Mouse (Mus musculus) induced T-regulatory cell, adult 2 months (primary cell): ENCODE data around the gene Ptpre.
A peak's percentile ranks its signal among the peaks of the same experiment; 100 is the strongest.
"Not testable (repeated sequence)": the region's sequence is repeated elsewhere in the genome, so short reads cannot be mapped to it uniquely, and the experiment has no call there.

Experiments
- DNase-seq: peaks from one replicate; pipeline ENCODE4 v3.0.0-alpha.2; 2012; ENCODE audit warnings: low read depth

Gene Ptpre

DNA sequence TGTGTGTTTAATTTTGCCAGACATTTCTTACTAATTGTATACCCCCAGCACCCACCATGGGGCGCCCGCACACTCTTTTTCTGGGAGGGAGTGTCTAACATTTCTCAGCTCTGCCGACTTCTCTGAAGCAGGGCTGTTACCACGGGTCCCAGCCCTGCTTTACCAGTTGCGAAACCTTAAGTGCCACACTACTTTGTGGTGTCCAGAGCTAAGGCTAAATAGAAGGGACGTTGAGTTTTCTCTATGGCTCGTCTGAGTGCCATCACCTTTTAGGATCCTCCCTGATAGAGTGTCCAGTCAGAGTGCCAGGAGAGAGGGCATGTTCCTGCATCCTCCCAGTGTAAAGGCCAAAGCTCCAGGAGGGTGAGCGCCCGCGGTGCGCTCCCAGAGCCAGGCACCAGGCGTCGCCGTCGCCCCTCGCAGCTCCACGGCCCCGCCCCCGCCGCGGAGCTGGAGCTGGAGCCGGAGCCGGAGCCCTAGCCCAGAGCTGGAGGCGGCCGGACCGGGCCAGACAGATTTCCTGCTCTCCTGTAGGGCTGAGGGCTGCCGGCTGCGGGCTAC is at the start of gene Ptpre:
Gene Ptpre (plus strand): TSS at position 141 of the 561 bp plus-strand sequence.
- peak; percentile 88 for DNase-seq

DNA sequence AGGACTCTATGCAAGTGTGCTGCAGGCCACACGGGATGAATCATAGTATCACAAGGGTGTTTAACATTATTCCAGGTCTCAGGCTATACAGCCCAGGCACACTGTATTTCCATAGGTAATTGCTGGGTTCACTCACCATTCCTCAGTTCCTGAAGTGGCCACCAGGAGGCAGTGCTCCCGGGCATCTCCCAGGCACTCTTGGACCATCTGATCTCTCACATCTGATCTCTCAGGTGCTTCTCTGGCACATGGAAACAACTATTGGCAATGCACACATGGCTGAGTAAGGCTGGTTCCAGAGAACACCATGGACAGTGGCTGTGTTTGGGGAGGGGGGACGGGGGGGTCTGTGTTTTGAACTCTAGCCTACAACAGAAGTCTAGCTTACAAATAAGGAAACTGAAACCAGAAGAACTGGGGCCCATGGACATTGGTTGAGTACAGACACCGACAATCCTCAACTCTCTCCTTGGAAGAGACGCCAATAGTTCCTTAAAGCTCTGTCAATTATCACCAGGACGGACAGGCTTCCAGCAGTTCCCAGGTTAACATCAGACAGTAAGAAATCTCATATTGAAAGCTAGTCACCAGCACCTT is 49.0 kb upstream of the Ptpre start:
- DNase-seq = peak; percentile 70

DNA sequence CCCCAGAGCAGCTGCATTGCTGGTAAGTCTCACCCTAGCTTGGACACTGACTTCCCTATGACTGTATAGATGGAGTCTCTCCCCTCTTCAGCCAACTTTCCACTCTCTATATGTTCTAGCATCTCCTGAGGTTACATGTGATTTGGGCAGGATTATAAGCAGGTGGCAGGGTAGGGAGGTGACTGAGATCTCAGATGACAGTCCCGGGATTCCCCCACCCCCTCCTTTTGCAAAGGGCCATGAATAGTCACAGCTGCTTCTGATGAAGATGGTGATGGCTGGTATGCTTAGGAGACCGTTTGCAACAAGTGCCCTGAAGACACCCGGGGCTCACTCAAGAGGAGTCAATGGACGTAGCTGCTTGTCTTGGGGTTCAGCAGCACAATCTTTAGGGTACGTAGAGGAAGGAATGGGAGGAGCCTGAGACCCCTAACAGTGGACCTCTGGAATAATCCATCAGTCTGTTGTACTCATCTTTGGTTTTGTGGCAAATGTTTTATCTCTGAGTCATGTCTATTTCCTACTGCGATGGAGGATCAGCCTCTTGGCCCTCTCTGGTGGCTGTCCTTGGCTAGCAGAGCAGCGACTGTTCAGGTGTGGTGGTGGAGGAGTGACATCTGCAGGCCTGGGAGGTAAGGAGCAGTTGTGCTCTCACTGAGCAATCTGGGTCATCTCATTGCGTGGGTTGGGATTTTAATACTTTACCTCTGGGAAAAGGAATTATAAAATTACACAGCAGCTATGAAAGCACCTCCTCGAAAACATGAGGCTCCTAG is 47.4 kb upstream of the Ptpre start:
- DNase-seq = peak; percentile 51

DNA sequence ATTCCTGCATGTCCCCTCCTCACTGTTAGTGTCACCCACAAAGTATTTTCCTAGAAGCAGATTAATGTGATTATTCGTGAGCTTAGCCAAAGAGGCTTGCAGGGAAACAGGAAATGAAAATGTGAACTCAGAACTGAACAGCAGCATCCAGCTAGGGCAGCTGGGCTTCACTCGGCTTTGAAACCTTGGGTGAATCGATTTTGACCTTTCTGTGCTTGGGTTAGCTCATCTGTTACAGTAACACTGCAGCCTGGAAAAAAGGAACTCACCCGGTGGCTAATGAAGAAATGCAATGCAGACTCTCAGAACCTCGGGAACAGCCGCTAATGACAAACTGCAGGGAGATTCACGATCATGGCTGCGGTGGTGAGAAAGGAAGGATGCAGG is 46.8 kb upstream of the Ptpre start:
- DNase-seq = no peak

DNA sequence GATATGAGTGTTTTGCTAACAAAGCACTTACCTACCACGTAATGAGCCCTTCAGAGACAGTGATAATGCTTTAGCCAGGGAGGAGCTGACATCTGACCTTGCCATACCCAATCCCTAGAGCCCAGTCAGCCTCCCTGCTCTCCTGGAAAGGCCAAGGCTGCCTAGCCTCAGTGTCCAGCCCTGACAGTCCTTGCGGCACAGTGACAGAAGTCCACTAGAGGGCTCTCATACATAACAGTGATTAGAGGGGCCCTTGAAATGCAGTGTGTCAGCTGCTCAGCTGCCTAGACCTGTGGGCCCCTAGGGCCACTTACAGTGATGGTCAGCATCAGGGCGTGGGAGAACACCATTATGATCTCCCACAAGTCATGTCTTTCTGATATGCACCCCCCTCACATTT is 42.0 kb upstream of the Ptpre start:
- no peak for DNase-seq

DNA sequence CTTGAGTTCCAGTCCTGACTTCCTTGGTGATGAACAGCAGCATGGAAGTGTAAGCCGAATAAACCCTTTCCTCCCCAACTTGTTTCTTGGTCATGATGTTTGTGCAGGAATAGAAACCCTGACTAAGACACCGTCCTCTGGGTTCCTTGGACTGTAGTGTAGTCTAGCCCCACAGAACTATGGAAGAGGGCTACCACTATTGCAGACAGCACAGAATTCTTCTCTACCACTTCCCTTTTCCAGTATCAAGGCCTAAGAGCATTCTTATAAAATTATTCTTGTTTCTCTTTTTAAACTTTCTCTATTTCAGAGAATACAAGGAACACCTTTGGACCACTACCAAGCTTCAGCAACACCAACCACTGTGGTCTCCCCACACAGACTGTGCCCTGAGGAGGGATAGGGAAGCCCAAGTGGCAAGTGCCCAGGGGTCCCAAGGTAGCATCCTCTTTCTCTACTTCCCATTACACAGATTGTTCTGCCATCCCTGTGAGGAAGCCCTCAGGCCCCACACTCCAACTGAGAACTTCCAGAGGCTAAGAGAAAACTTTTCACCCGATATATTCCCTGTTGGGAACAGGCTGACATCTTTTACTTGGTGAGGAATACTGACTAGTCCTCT is 38.6 kb upstream of the Ptpre start:
- DNase-seq = no peak

DNA sequence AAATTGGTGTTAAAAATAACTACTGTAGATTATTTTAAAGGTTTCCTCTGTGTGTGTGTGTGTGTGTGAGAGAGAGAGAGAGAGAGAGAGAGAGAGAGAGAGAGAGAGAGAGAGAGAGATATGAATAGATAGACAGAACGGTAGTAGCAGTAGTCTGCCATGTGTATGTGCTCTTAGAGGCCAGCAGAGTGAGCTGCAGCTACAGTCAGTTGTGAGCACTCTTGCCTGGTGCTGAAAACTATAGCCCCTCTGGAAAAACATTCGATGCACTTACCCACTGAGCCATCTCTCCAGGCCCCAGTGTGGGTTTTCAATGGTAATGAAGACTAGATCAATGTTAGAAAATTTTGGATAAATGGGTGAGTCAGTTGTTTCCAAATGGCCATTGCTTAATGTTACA is 37.9 kb upstream of the Ptpre start:
- no peak for DNase-seq

DNA sequence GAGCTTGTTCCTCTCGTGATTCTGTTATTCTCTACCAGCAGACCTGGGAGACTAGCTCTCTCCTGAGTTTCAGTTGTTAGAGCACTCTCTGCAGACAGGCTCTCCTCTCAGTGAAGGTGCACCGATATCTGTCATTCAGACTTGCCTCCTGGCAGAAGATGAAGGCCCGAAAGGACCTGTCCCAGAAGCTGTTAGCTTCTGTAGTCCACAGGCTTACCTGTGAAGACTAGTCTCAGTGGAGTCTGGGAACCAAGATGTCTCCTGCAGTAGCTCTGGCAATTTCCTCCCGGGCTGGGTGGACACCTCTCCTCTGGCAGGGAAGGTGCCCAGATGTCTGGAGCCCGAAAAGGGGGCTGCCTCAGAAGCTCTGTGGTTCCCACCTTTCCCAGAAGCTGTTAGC is 30.8 kb upstream of the Ptpre start:
- DNase-seq = not testable (repeated sequence)

DNA sequence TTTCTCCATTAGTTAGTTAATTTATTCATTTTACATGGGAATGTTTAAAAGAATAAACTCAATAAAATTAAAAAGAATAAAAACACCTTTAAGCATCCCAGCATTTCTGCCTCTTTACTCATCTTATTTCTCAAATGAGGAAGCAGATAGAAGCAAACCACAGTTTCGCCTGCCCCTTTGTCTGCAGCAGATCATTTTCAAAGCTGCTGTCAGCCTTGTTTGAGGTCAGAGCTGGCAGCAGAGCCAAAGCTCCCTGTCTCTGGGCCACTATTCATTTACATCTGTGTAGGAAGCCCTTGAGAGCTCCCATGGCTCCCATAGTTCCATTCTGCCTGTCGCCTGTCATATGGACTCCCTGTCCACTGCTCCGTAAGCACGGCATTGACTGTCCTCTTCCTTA is 28.7 kb upstream of the Ptpre start:
- no peak for DNase-seq

DNA sequence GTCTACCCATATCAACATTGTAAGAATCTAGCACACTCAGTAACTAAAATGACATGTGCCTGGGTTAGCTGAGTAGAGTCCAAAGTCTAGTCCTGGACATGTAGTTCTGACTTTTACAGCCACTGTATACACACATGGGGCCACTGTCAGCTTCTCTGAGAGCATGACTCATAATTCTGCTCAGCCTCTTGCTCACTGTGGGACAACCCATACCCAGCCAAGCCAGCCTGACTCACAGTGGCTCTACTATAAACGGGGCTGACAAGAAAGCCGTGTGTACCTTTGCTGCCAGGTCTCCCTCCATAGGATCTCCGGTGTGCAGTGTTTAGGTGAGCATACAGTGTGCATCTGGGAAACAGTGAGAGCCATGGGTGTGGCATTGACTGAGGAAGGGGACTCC is 28.0 kb upstream of the Ptpre start:
- no peak for DNase-seq

DNA sequence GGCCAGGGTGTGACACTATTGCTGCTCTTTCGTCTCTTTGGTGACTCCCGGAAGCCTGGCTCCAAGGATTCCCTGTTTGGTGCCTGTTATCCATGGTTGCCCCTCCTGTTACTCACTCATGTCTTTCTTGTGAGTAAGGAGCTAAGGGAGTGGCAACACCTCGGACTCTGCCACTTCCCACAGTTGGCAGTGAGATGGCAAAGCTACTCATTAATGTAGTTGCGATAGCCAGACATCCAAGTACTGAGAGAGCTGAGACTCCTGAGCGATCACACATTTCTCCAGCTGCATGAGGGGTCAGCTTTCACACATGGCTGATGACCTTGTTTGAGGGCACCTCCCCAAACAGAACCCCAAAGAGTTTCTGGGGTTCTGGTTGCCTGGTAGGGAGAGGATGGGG is 26.9 kb upstream of the Ptpre start:
- no peak for DNase-seq

DNA sequence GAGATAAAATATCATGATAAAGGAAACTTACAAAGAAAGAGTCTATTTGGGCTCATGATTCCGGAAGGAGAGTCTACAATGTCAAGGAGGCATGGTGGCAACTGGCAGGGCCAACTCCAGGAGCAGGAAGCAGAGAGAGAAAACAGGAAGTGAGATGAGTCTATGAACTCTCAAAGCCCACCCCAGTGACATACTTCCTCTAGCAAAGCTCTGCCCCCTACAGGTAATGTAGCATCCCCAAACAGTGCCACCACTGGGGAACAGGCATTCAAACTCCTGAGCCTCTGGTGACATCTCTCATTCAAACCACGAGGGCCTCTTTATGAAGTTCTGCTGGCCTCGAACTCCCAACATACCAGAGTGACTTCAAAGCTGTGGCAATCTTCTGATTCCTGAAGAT is 25.6 kb upstream of the Ptpre start:
- no peak for DNase-seq

DNA sequence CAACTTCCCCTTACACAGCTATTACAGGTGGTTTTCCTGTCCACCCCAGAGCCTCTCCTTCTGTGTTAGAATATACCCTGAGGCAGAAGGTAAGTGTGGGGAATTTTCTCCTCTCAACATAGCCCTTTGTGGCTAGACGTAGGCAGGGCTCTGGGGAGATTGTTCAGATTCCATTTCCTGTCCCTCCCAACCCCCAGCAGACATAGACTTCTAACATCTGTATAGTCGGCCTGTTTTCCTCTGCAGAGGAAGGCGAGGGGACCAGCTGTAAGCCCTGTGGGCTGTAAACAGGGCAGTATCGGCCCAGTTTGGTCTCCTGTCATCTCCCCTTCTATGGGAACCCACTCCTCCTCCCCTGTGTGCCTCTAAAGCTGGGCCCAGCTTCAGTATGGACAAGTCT is 20.1 kb upstream of the Ptpre start:
- DNase-seq = peak; percentile 61

DNA sequence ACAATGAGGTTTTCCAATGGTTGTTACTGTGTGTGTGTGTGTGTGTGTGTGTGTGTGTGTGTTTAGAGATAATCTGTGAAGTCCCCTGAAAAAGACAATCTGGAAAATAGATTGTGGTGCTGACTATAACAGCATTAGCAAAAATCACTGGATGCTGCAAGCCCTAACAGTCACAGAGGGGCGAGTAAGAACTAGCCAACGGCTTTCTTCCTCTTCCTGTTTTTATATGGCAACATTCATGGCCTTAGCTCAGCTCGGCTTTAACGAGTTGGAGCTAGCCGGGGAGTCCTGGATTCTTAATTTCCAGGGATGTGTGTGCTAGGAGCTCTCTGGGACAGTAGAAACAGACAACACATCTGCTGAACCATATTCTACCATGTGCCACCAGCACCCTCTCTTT is 17.0 kb upstream of the Ptpre start:
- DNase-seq = no peak

DNA sequence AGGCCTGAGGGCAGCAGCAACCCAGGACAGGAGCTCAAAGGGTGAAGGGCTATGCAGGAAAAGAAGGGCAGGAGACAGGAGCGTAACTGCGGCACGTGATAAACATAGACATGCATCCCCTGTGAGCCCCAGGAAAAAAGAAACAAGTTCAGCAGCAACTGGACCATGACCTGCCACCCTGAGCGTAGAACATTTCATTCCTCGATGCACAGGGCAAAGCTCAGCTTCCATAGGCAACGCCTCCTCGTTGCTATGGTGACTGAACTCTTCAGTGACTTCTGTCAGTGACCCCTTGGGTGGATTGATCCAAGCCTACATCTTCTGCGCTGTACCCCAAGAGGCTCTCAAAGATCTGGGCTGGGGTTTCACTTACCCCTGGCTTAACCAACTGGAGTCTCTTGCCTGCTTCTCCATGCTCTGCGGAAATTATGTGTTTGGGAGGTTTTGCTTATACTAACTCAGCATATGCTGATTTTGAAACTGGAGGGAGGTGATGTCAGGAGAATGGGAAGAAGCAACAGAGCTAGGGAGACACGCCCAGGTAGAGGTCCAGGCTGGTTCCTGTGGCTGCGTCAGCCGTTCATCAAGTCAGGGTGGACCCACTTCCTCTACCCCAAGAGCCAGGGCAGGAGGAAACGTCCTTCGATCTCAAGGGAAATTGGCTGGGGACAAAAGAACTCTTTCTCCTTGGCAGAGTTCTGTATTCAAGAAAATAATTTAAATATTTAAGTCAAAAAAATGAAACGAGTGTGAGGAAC is 15.3 kb upstream of the Ptpre start:
- no peak for DNase-seq

DNA sequence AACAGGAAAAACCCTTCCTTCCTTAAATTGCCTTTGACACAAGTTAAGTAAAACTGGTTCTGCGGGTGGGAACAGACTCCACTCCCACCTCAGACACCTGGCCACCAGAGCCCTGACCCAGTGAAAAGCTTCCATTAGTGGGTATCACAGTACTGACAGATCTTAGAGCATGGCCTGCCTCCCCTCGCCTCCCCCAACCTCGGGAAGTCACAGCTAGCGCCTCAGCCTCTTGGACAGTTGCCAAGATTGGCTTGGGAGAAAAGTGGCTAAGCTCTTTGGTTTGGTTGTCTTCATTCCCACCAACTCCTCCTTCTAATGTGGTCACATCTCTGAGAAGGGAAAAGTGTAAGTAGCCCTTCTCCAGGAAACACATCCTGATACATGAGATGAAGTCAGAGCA is 13.3 kb upstream of the Ptpre start:
- no peak for DNase-seq

DNA sequence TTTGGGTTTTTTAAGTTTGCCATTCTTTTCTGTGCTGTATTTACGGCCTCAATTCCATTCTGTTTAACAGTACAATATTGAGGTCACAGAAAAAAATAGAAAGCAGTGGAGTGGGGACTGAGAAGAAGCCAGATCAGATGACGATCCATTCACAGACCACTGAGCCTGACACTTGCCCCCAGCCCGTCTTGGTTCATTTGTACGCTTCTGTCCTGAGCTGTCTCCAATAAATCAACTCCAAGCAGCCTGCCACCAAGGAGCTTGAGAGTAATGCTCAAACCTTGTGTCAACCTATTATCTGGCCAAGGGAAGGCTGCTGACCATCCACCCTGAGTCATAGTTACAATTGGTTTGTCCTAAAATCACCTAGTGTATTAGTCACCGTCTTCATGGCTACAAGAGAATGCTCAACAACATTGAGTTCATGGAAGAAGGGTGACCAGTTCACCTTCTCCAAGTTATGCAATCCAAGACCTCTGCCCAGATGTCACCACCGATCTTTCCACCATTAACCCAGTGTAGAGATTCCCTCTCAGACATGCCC is 12.8 kb upstream of the Ptpre start:
- DNase-seq = no peak

DNA sequence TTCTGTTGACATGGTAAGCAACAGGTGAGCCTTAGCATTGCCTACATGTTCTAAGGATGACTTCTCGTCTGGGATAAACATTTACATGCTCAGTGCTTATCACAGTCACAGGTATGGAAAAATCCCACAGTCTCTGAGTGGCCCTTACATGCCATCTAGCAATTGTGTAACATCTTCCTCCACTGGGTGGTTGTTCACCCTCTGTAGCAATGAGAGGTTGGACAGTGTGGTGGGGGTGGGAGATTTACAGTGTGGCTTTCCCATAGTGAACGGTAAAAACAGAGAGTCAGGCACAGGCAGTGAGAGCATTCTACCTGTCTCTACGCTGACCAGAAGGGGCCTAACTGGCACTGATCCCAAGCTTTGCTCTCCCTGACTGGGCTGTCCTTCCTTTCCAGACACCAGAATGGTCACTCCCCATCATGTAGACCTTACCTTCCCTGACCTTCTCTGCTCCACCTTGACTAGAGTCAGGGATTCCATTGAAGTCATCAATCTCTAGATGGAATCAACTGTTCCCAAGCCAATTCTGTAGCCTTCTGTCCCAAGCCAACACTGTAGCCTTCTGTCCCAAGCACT is 10.6 kb upstream of the Ptpre start:
- DNase-seq = no peak

DNA sequence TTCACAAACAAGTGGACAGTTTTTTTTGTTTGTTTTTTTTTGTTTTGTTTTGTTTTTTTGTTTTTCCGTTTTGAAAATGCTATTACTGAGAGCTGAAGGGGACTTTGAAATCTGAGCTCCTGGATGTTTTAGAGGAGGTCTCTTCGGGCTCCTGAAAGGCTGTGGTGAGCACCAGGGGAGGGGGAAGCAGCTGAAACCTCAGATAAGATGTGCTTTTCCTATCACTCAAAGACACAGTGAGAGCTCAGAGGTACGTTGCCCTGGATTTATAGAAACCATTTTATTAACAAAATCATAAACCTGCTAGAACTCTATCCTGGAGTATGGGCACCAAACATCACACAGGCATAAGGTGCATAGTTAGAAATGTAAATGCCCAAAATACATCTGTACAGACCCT is 10.1 kb upstream of the Ptpre start:
- DNase-seq = no peak

DNA sequence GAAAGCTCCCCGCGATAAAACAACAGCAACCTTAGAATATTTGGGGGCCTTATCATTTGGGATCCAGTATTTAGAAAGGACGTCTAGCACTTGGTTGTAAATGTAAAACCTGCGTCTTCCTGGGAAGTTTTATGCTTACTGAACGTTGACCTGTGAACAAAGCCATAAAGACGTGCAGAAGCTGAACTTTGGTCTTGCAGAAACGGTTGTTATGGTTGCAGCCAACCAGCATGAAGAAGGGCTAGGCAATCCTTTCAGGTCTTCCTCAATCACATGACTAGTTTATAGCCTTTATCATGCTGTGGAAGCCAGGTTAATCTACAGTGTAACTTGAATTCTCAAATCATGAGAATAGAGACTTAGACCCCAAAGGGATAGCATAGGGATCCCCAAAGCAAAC is 8.8 kb upstream of the Ptpre start, which contains the start of gene Clrn3:
Gene Clrn3 (minus strand): TSS at position 140 of the 400 bp plus-strand sequence.
- DNase-seq = no peak

DNA sequence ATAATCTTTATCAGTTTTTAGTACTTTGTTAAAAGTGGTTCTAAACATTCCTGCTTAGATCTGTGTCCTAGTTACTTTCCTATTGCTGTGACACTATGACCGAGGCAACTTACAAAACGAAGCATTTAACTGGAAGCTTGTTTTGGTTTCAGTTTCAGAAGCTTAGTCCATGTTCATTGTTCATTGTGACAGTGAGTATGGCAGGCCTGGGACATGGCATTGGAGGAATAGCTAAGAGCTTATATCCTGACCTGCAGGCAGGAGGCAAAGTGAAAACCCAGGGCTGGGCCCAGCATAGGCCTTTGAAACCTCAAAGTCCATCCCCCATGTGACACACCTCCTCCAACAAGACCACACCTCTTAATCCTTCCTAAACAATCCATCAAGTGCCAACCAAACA is 8.2 kb upstream of the Ptpre start:
- DNase-seq = no peak
